Comparison of ENCODE assay signal across 10 mouse cellular contexts in the genomic region with DNA sequence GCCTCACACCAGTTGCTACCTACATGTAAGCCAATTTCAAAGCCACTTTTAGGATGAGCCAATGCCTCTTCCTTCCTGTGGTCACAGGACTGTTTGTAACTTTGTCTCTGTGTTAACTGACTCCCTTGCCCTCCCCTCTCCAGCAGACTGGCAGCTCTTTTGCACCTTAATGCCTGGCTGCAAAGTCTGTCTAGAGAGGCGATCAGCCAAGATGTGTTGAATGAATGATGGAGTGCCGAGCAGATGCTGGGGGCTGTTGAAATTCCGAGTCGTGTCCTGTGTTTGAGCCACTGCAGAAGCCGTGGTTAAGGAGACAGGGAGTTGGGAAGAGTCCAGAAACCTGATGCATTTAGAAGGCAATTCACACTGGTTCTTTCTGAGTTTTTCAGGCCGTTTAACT.
DNase-seq lines count a peak whose midpoint lies in the region; ATAC-seq lines count a peak whose summit lies in the region.
"Had no signal": no experiment of that assay in that cellular context is flagged by ENCODE, and none has a peak within 500 bp of the region (broad histone marks: within the 10 kb centered on the region; RNA-seq: fewer than 3 reads in every experiment).

No protein-coding gene starts in this region.

- H3K9ac ChIP-seq in neural tube, embryonic 13.5 days = no peak overlapping the region
- no peak overlapping the region for H3K9ac ChIP-seq in neural tube, embryonic 15.5 days (replicated peaks)
- H3K9ac ChIP-seq: limb, embryonic 12.5 days had no signal

- H3K9me3 ChIP-seq in neural tube, embryonic 13.5 days = no peaks in the 10 kb centered on the region
- no peaks in the 10 kb centered on the region for H3K9me3 ChIP-seq in neural tube, embryonic 15.5 days (replicated peaks)
- H3K9me3 ChIP-seq: limb, embryonic 12.5 days had no signal

- WGBS in neural tube, embryonic 13.5 days = 56% methylated on average over 6 of the region's 6 CpGs
- WGBS in neural tube, embryonic 15.5 days = 50% methylated on average over 6 of the region's 6 CpGs

- DNase-seq in gastrocnemius, postnatal 25 days = peak; percentile 29
- no peak for DNase-seq in gastrocnemius, postnatal 10 days
- DNase-seq in fibroblast of lung, adult 2 months (ENCODE audit: low read depth) = peak; percentile 51
- peak; percentile 15 for DNase-seq in mesoderm, embryonic 11.5 days (ENCODE audit: low read depth, low spot score)
- no peak for DNase-seq in retina, embryonic 14.5 days (ENCODE audit: low spot score)
- no peak for DNase-seq in right cerebral cortex, postnatal 36 days (ENCODE audit: low spot score in 2 of 2)

- no peak overlapping the region for H3K4me2 ChIP-seq in neural tube, embryonic 13.5 days
- H3K4me2 ChIP-seq in neural tube, embryonic 15.5 days = no peak overlapping the region
- H3K4me2 ChIP-seq: limb, embryonic 12.5 days had no signal

- 0 out of 2 replicates have a peak, but pooled peaks cover 3% of the 10 kb centered on the region for H3K4me1 ChIP-seq in neural tube, embryonic 13.5 days (replicated peaks)
- H3K4me1 ChIP-seq in neural tube, embryonic 15.5 days = peaks cover 9% of the 10 kb centered on the region

- no peak overlapping the region for H3K27ac ChIP-seq in neural tube, embryonic 13.5 days (replicated peaks)
- H3K27ac ChIP-seq in neural tube, embryonic 15.5 days (replicated peaks) = no peak overlapping the region
- H3K27ac ChIP-seq: layer of hippocampus, adult 2 months; limb, embryonic 12.5 days had no signal

- no peaks in the 10 kb centered on the region for H3K27me3 ChIP-seq in neural tube, embryonic 13.5 days
- H3K27me3 ChIP-seq in neural tube, embryonic 15.5 days (replicated peaks) = no peaks in the 10 kb centered on the region
- H3K27me3 ChIP-seq: limb, embryonic 12.5 days had no signal

- peak; percentile 43; the same call in 1 of the 2 replicates for ATAC-seq in neural tube, embryonic 13.5 days (ENCODE audit: low read depth)
- no peak for ATAC-seq in neural tube, embryonic 15.5 days (ENCODE audit: low FRiP score)

- no peak overlapping the region for H3K4me3 ChIP-seq in neural tube, embryonic 13.5 days
- no peak overlapping the region for H3K4me3 ChIP-seq in neural tube, embryonic 15.5 days (replicated peaks)
- H3K4me3 ChIP-seq: layer of hippocampus, adult 2 months; limb, embryonic 12.5 days had no signal

- no peaks in the 10 kb centered on the region for H3K36me3 ChIP-seq in neural tube, embryonic 13.5 days
- no peaks in the 10 kb centered on the region for H3K36me3 ChIP-seq in neural tube, embryonic 15.5 days
- H3K36me3 ChIP-seq: limb, embryonic 12.5 days had no signal

Comparison
In these comparisons a context has a peak if more than half of its experiments do, and no peak if none do; other contexts are left out.
1. DNase-seq: peak in gastrocnemius, postnatal 25 days (single experiment), fibroblast of lung, adult 2 months (single experiment) and mesoderm, embryonic 11.5 days (single experiment); none in gastrocnemius, postnatal 10 days (single experiment), retina, embryonic 14.5 days (single experiment) and right cerebral cortex, postnatal 36 days (0 of 2).